Mouse (Mus musculus): ENCODE measurements around the gene Sf3b5. TPM values are rescaled to one million over a fixed set of nuclear protein-coding genes. Genes with fewer than 3 reads are reported as not detected.
A peak's percentile ranks its signal among the peaks of the same experiment; 100 is the strongest.

The Sf3b5 gene
- total RNA-seq (2021) = 1 to 10 TPM; 9.4 to 9.7 TPM
- long read RNA-seq, experiment 1, transcript Sf3b5-201 (1 exons, 3,841 nt) = major isoform, 63 of 63 reads
- long read RNA-seq, experiment 1, partial matches to known transcripts = 0 of 63 reads
- long read RNA-seq, experiment 1, other reads (novel, unspliced or antisense) = 0 of 63 reads
- long read RNA-seq, experiment 2, transcript Sf3b5-201 (1 exons, 3,841 nt) = major isoform, 90 of 90 reads
- long read RNA-seq, experiment 2, partial matches to known transcripts = 0 of 90 reads
- long read RNA-seq, experiment 2, other reads (novel, unspliced or antisense) = 0 of 90 reads

- no peak within 1 kb of the TSS for H3K27ac ChIP-seq
- no peak within 1 kb of the TSS for H3K4me3 ChIP-seq
- no peak for TF ChIP-seq CTCF (conservative IDR thresholded peaks at IDR 0.05)
- DNase-seq (ENCODE audit: low spot score in 2 of 2) = no peak
Measured at GRCm38 (mm10) chr10:13005043-13005442, at the start of gene Sf3b5. TSS of gene Sf3b5 (plus strand) at chr10:13005343.

- Histone ChIP-seq H3K4me3 (no peak overlapping the region), H3K27ac (no peak overlapping the region)
- no peak for DNase-seq (ENCODE audit: low spot score in 2 of 2)
- no peak for TF ChIP-seq CTCF (conservative IDR thresholded peaks at IDR 0.05)
Measured at GRCm38 (mm10) chr10:12955831-12956230, 49.3 kb upstream of the Sf3b5 start.

GRCm38 (mm10) chr10:12957271-12957670, 47.9 kb upstream of the Sf3b5 start:
- Histone ChIP-seq H3K27ac (no peak overlapping the region), H3K4me3 (no peak overlapping the region)
- TF ChIP-seq CTCF (conservative IDR thresholded peaks at IDR 0.05) = no peak
- no peak for DNase-seq (ENCODE audit: low spot score in 2 of 2)

- Histone ChIP-seq H3K4me3 (no peak overlapping the region), H3K27ac (no peak overlapping the region)
- DNase-seq (ENCODE audit: low spot score in 2 of 2) = no peak
- no peak for TF ChIP-seq CTCF (conservative IDR thresholded peaks at IDR 0.05)
Measured at GRCm38 (mm10) chr10:12961546-12961945, 43.6 kb upstream of the Sf3b5 start.

- TF ChIP-seq CTCF (conservative IDR thresholded peaks at IDR 0.05) = no peak
Measured at GRCm38 (mm10) chr10:12962238-12962637, 42.9 kb upstream of the Sf3b5 start.

GRCm38 (mm10) chr10:12963362-12964147, 41.6 kb upstream of the Sf3b5 start:
- Histone ChIP-seq H3K27ac (no peak overlapping the region), H3K4me3 (peak overlapping the region; percentile 68)
- no peak for TF ChIP-seq CTCF (conservative IDR thresholded peaks at IDR 0.05)
- DNase-seq (ENCODE audit: low spot score in 2 of 2) = no peak

More at GRCm38 (mm10) chr10:12962238-12962637, 42.9 kb upstream of the Sf3b5 start:
- H3K4me3 ChIP-seq = no peak overlapping the region
- H3K27ac ChIP-seq = no peak overlapping the region
- DNase-seq (ENCODE audit: low spot score in 2 of 2) = no peak

- Histone ChIP-seq H3K4me3 (peak within 1 kb of the TSS; percentile 68), H3K27ac (no peak within 1 kb of the TSS)
- DNase-seq (ENCODE audit: low spot score in 2 of 2) = no peak
- no peak for TF ChIP-seq CTCF (conservative IDR thresholded peaks at IDR 0.05)
Measured at GRCm38 (mm10) chr10:12964151-12965075, 40.7 kb upstream of the Sf3b5 start, which contains the start of gene Stx11. TSS of gene Stx11 (minus strand) at chr10:12964298.

GRCm38 (mm10) chr10:12965669-12966180, 39.4 kb upstream of the Sf3b5 start:
- TF ChIP-seq CTCF (conservative IDR thresholded peaks at IDR 0.05) = no peak
- Histone ChIP-seq H3K27ac (no peak overlapping the region), H3K4me3 (no peak overlapping the region)
- no peak for DNase-seq (ENCODE audit: low spot score in 2 of 2)

- Histone ChIP-seq H3K27ac (no peak overlapping the region), H3K4me3 (no peak overlapping the region)
- TF ChIP-seq CTCF (conservative IDR thresholded peaks at IDR 0.05) = no peak
- no peak for DNase-seq (ENCODE audit: low spot score in 2 of 2)
Measured at GRCm38 (mm10) chr10:12974572-12974971, 30.6 kb upstream of the Sf3b5 start.

- TF ChIP-seq CTCF (conservative IDR thresholded peaks at IDR 0.05) = no peak
- no peak overlapping the region for H3K4me3 ChIP-seq
- DNase-seq (ENCODE audit: low spot score in 2 of 2) = no peak
- H3K27ac ChIP-seq = no peak overlapping the region
Measured at GRCm38 (mm10) chr10:12975461-12975860, 29.7 kb upstream of the Sf3b5 start.

GRCm38 (mm10) chr10:12975957-12976356, 29.2 kb upstream of the Sf3b5 start:
- Histone ChIP-seq H3K4me3 (no peak overlapping the region), H3K27ac (no peak overlapping the region)
- no peak for TF ChIP-seq CTCF (conservative IDR thresholded peaks at IDR 0.05)
- no peak for DNase-seq (ENCODE audit: low spot score in 2 of 2)

GRCm38 (mm10) chr10:12976552-12976951, 28.6 kb upstream of the Sf3b5 start:
- Histone ChIP-seq H3K27ac (no peak overlapping the region), H3K4me3 (no peak overlapping the region)
- TF ChIP-seq CTCF (conservative IDR thresholded peaks at IDR 0.05) = no peak
- DNase-seq (ENCODE audit: low spot score in 2 of 2) = no peak
